ENCODE assay signal across 17 mouse cellular contexts in genomic region chr13:49224729-49225128, GRCm38 (mm10). TPM values are rescaled to one million over a fixed set of nuclear protein-coding genes. Genes with fewer than 3 reads are reported as not detected.
DNase-seq lines count a peak whose midpoint lies in the region; ATAC-seq and TF ChIP-seq lines count a peak whose summit lies in the region.
"Had no signal": no experiment of that assay in that cellular context is flagged by ENCODE, and none has a peak within 500 bp of the region (broad histone marks: within the 10 kb centered on the region; RNA-seq: fewer than 3 reads in every experiment).

No protein-coding gene starts in this region.

- TF ChIP-seq EP300 in stomach, postnatal 0 days (optimal IDR thresholded peaks at IDR 0.05) = no peak

- H3K4me1 ChIP-seq in heart, embryonic 16.5 days (ENCODE audit: control insufficient read depth, insufficient read depth, low read length) = peaks cover 4% of the 10 kb centered on the region; the same call in 1 of the 2 replicates
- H3K4me1 ChIP-seq in heart, embryonic 10.5 days = 0 out of 2 replicates have a peak, but pooled peaks cover 6% of the 10 kb centered on the region
- H3K4me1 ChIP-seq in stomach, embryonic 14.5 days (ENCODE audit: control insufficient read depth, insufficient read depth, low read length) = no peaks in the 10 kb centered on the region
- no peaks in the 10 kb centered on the region for H3K4me1 ChIP-seq in stomach, postnatal 0 days (replicated peaks; ENCODE audit: control insufficient read depth, insufficient read depth)
- H3K4me1 ChIP-seq in intestine, embryonic 16.5 days (ENCODE audit: control insufficient read depth, insufficient read depth, low read length) = peaks cover 4% of the 10 kb centered on the region; the same call in 1 of the 2 replicates
- H3K4me1 ChIP-seq in hindbrain, embryonic 16.5 days (ENCODE audit: control insufficient read depth, insufficient read depth, low read depth, low read length) = no peaks in the 10 kb centered on the region
- H3K4me1 ChIP-seq: hindbrain, embryonic 15.5 days; liver, embryonic 12.5 days; midbrain, embryonic 12.5 days; neural tube, embryonic 15.5 days had no signal

- H3K4me2 ChIP-seq in heart, embryonic 16.5 days (ENCODE audit: low read depth, low read length) = no peak overlapping the region
- peak overlapping the region; percentile 23 for H3K4me2 ChIP-seq in stomach, embryonic 14.5 days (replicated peaks; ENCODE audit: low read depth, low read length)
- no peak overlapping the region for H3K4me2 ChIP-seq in stomach, postnatal 0 days (replicated peaks; ENCODE audit: low read depth)
- H3K4me2 ChIP-seq in intestine, embryonic 16.5 days (ENCODE audit: low read depth, low read length) = 0 out of 2 replicates have a peak overlapping the region, but pooled peaks have one; percentile 16
- H3K4me2 ChIP-seq in hindbrain, embryonic 16.5 days (ENCODE audit: low read length) = no peak overlapping the region
- H3K4me2 ChIP-seq: hindbrain, embryonic 15.5 days; liver, embryonic 12.5 days; lung, embryonic 14.5 days; midbrain, embryonic 12.5 days; neural tube, embryonic 15.5 days had no signal

- H3K4me3 ChIP-seq in heart, embryonic 16.5 days (ENCODE audit: low read length) = no peak overlapping the region
- no peak overlapping the region for H3K4me3 ChIP-seq in heart, embryonic 10.5 days
- H3K4me3 ChIP-seq in stomach, embryonic 14.5 days (ENCODE audit: low read depth, low read length) = no peak overlapping the region
- no peak overlapping the region for H3K4me3 ChIP-seq in stomach, postnatal 0 days (ENCODE audit: low read depth, low read length)
- H3K4me3 ChIP-seq in intestine, embryonic 16.5 days (ENCODE audit: low read length) = no peak overlapping the region
- no peak overlapping the region for H3K4me3 ChIP-seq in hindbrain, embryonic 16.5 days (ENCODE audit: low read length)
- H3K4me3 ChIP-seq: erythroblast, embryonic 14.5 days; hindbrain, embryonic 15.5 days; liver, embryonic 12.5 days; midbrain, embryonic 12.5 days; myocyte; neural tube, embryonic 15.5 days had no signal

- no peak for TF ChIP-seq CTCF in stomach, postnatal 0 days (IDR thresholded peaks at IDR 0.05; ENCODE audit: low read depth)

- H3K36me3 ChIP-seq in heart, embryonic 16.5 days (ENCODE audit: control insufficient read depth, insufficient read depth) = no peaks in the 10 kb centered on the region
- H3K36me3 ChIP-seq in heart, embryonic 10.5 days = no peaks in the 10 kb centered on the region
- no peaks in the 10 kb centered on the region for H3K36me3 ChIP-seq in stomach, embryonic 14.5 days (ENCODE audit: control insufficient read depth, insufficient read depth, low read length)
- no peaks in the 10 kb centered on the region for H3K36me3 ChIP-seq in stomach, postnatal 0 days (ENCODE audit: control insufficient read depth, insufficient read depth, low read length)
- no peaks in the 10 kb centered on the region for H3K36me3 ChIP-seq in intestine, embryonic 16.5 days (ENCODE audit: control insufficient read depth, insufficient read depth, low read length)
- no peaks in the 10 kb centered on the region for H3K36me3 ChIP-seq in hindbrain, embryonic 16.5 days (ENCODE audit: control insufficient read depth, insufficient read depth, low read length)
- H3K36me3 ChIP-seq: hindbrain, embryonic 15.5 days; liver, embryonic 12.5 days; midbrain, embryonic 12.5 days; neural tube, embryonic 15.5 days had no signal

- no peak overlapping the region for H3K27ac ChIP-seq in heart, embryonic 16.5 days (ENCODE audit: low read length)
- H3K27ac ChIP-seq in heart, embryonic 10.5 days = no peak overlapping the region
- H3K27ac ChIP-seq in stomach, embryonic 14.5 days (ENCODE audit: low read length) = no peak overlapping the region
- no peak overlapping the region for H3K27ac ChIP-seq in stomach, postnatal 0 days (replicated peaks)
- no peak overlapping the region for H3K27ac ChIP-seq in intestine, embryonic 16.5 days (ENCODE audit: low read length)
- no peak overlapping the region for H3K27ac ChIP-seq in hindbrain, embryonic 16.5 days (ENCODE audit: low read depth, low read length)
- H3K27ac ChIP-seq: hindbrain, embryonic 15.5 days; liver, embryonic 12.5 days; midbrain, embryonic 12.5 days; neural tube, embryonic 15.5 days had no signal

- peaks cover 5% of the 10 kb centered on the region; the same call in 1 of the 2 replicates for H3K27me3 ChIP-seq in heart, embryonic 16.5 days (ENCODE audit: control insufficient read depth, insufficient read depth, low read length)
- H3K27me3 ChIP-seq in heart, embryonic 10.5 days (ENCODE audit: insufficient read depth, poor library complexity, severe bottlenecking) = peaks cover 31% of the 10 kb centered on the region
- H3K27me3 ChIP-seq in stomach, embryonic 14.5 days (ENCODE audit: control insufficient read depth, insufficient read depth, low read length) = no peaks in the 10 kb centered on the region
- H3K27me3 ChIP-seq in stomach, postnatal 0 days (ENCODE audit: control insufficient read depth, insufficient read depth, low read length) = no peaks in the 10 kb centered on the region
- no peaks in the 10 kb centered on the region; the same call in 1 of the 2 replicates for H3K27me3 ChIP-seq in intestine, embryonic 16.5 days (replicated peaks; ENCODE audit: control insufficient read depth, insufficient read depth, low read length)
- H3K27me3 ChIP-seq in hindbrain, embryonic 16.5 days (replicated peaks; ENCODE audit: control insufficient read depth, insufficient read depth, low read length) = no peaks in the 10 kb centered on the region
- H3K27me3 ChIP-seq: neural tube, embryonic 15.5 days had no signal

- ATAC-seq in heart, embryonic 16.5 days (replicated peaks; ENCODE audit: extremely low read depth, insufficient read depth, low FRiP score) = no peak
- ATAC-seq in stomach, embryonic 14.5 days (ENCODE audit: insufficient number of reproducible peaks, insufficient read depth, low FRiP score, low read depth) = no peak
- ATAC-seq in stomach, postnatal 0 days (ENCODE audit: low FRiP score, low TSS enrichment) = no peak
- no peak for ATAC-seq in intestine, embryonic 16.5 days
- no peak for ATAC-seq in hindbrain, embryonic 16.5 days
- ATAC-seq: forebrain, embryonic 14.5 days; liver, embryonic 12.5 days had no signal

- WGBS in heart, embryonic 16.5 days = 36% methylated on average over 6 of the region's 6 CpGs
- WGBS in heart, embryonic 10.5 days = 15% methylated on average over 6 of the region's 6 CpGs
- WGBS in stomach, embryonic 14.5 days = 21% methylated on average over 6 of the region's 6 CpGs
- WGBS in stomach, postnatal 0 days = 26% methylated on average over 6 of the region's 6 CpGs
- whole genome bisulfite sequencing in intestine, embryonic 16.5 days = 34% methylated on average over 6 of the region's 6 CpGs
- WGBS in hindbrain, embryonic 16.5 days = 21% methylated on average over 6 of the region's 6 CpGs

- H3K9ac ChIP-seq in heart, embryonic 16.5 days (ENCODE audit: low read length) = 0 out of 2 replicates have a peak overlapping the region, but pooled peaks have one; percentile 18
- no peak overlapping the region for H3K9ac ChIP-seq in stomach, embryonic 14.5 days (replicated peaks; ENCODE audit: low read depth, low read length)
- H3K9ac ChIP-seq in stomach, postnatal 0 days (ENCODE audit: low read length) = no peak overlapping the region
- no peak overlapping the region for H3K9ac ChIP-seq in intestine, embryonic 16.5 days (ENCODE audit: low read depth, low read length)
- no peak overlapping the region for H3K9ac ChIP-seq in hindbrain, embryonic 16.5 days (ENCODE audit: low read depth, low read length)
- H3K9ac ChIP-seq: hindbrain, embryonic 15.5 days; liver, embryonic 12.5 days; lung, embryonic 14.5 days; midbrain, embryonic 12.5 days; neural tube, embryonic 15.5 days had no signal

- H3K9me3 ChIP-seq in heart, embryonic 16.5 days (replicated peaks; ENCODE audit: control insufficient read depth, low read length) = 0 out of 2 replicates have a peak, but pooled peaks cover 3% of the 10 kb centered on the region
- H3K9me3 ChIP-seq in heart, embryonic 10.5 days = 0 out of 2 replicates have a peak, but pooled peaks cover 3% of the 10 kb centered on the region
- H3K9me3 ChIP-seq in stomach, embryonic 14.5 days (ENCODE audit: control insufficient read depth, low read depth, low read length) = no peaks in the 10 kb centered on the region; the same call in 1 of the 2 replicates
- no peaks in the 10 kb centered on the region for H3K9me3 ChIP-seq in stomach, postnatal 0 days (ENCODE audit: control insufficient read depth, low read length)
- H3K9me3 ChIP-seq in intestine, embryonic 16.5 days (ENCODE audit: control insufficient read depth, low read length) = peaks cover 3% of the 10 kb centered on the region; the same call in 1 of the 2 replicates
- peaks cover 3% of the 10 kb centered on the region; the same call in 1 of the 2 replicates for H3K9me3 ChIP-seq in hindbrain, embryonic 16.5 days (ENCODE audit: control insufficient read depth, low read length)
- H3K9me3 ChIP-seq: hindbrain, embryonic 15.5 days; liver, embryonic 12.5 days; midbrain, embryonic 12.5 days; neural tube, embryonic 15.5 days had no signal

- no peak for DNase-seq in heart, embryonic 10.5 days (ENCODE audit: low spot score)
- DNase-seq in stomach, postnatal 0 days (ENCODE audit: low spot score) = no peak
- DNase-seq in cerebellum, postnatal 36 days = no peak
- DNase-seq: cerebellum, adult 9-10 months; lung, embryonic 14.5 days; right cerebral cortex, postnatal 25 days had no signal

RNA-seq across cellular contexts. Expression of gene Card19, which starts 8.9 kb away (rescaled TPM):
- polyA plus RNA-seq in heart, embryonic 16.5 days (2015; fragmentation: Nextera tagmentation; extraction: Ambion mirVana) = 143 and 144 TPM in 2 replicates
- 52.7 and 64.6 TPM in 2 replicates for polyA plus RNA-seq in heart, embryonic 10.5 days (2016; fragmentation: Nextera tagmentation; extraction: Ambion mirVana)
- polyA plus RNA-seq in stomach, embryonic 14.5 days (2014; fragmentation: Nextera tagmentation; extraction: Ambion mirVana) = 48.5 and 57.0 TPM in 2 replicates
- polyA plus RNA-seq in stomach, postnatal 0 days (2015; fragmentation: Nextera tagmentation; extraction: Ambion mirVana) = 83.5 and 86.2 TPM in 2 replicates
- polyA plus RNA-seq in intestine, embryonic 16.5 days (2015; fragmentation: Nextera tagmentation; extraction: Ambion mirVana) = 53.2 and 58.8 TPM in 2 replicates
- 37.7 and 38.8 TPM in 2 replicates for polyA plus RNA-seq in hindbrain, embryonic 16.5 days (2015; fragmentation: Nextera tagmentation; extraction: Ambion mirVana)

RNA-seq across cellular contexts. Expression of gene Susd3, which starts 23.8 kb away (rescaled TPM):
- 1.4 and 1.8 TPM in 2 replicates for polyA plus RNA-seq in heart, embryonic 16.5 days (2015; fragmentation: Nextera tagmentation; extraction: Ambion mirVana)
- polyA plus RNA-seq in heart, embryonic 10.5 days (2016; fragmentation: Nextera tagmentation; extraction: Ambion mirVana) = 0.41 and 1.1 TPM in 2 replicates
- polyA plus RNA-seq in stomach, embryonic 14.5 days (2014; fragmentation: Nextera tagmentation; extraction: Ambion mirVana) = 0.95 and 1.8 TPM in 2 replicates
- polyA plus RNA-seq in stomach, postnatal 0 days (2015; fragmentation: Nextera tagmentation; extraction: Ambion mirVana) = 1.0 and 1.2 TPM in 2 replicates
- 1.2 and 1.3 TPM in 2 replicates for polyA plus RNA-seq in intestine, embryonic 16.5 days (2015; fragmentation: Nextera tagmentation; extraction: Ambion mirVana)
- polyA plus RNA-seq in hindbrain, embryonic 16.5 days (2015; fragmentation: Nextera tagmentation; extraction: Ambion mirVana) = 0.56 and 0.85 TPM in 2 replicates

RNA-seq across cellular contexts. Expression of gene Ninj1, which starts 37.4 kb away (rescaled TPM):
- polyA plus RNA-seq in heart, embryonic 16.5 days (2015; fragmentation: Nextera tagmentation; extraction: Ambion mirVana) = 78.8 and 84.5 TPM in 2 replicates
- 51.3 and 55.3 TPM in 2 replicates for polyA plus RNA-seq in heart, embryonic 10.5 days (2016; fragmentation: Nextera tagmentation; extraction: Ambion mirVana)
- polyA plus RNA-seq in stomach, embryonic 14.5 days (2014; fragmentation: Nextera tagmentation; extraction: Ambion mirVana) = 48.8 and 54.5 TPM in 2 replicates
- 76.3 and 83.1 TPM in 2 replicates for polyA plus RNA-seq in stomach, postnatal 0 days (2015; fragmentation: Nextera tagmentation; extraction: Ambion mirVana)
- 60.0 and 63.3 TPM in 2 replicates for polyA plus RNA-seq in intestine, embryonic 16.5 days (2015; fragmentation: Nextera tagmentation; extraction: Ambion mirVana)
- polyA plus RNA-seq in hindbrain, embryonic 16.5 days (2015; fragmentation: Nextera tagmentation; extraction: Ambion mirVana) = 35.5 and 40.2 TPM in 2 replicates

Comparison
In these comparisons a context has a peak if more than half of its experiments do, and no peak if none do; other contexts are left out.
1. H3K4me2 ChIP-seq: peak in stomach, embryonic 14.5 days (single experiment) and intestine, embryonic 16.5 days (single experiment); none in heart, embryonic 16.5 days (single experiment), stomach, postnatal 0 days (single experiment) and hindbrain, embryonic 16.5 days (single experiment).